Mouse (Mus musculus) adipocyte (in vitro differentiated cells): Measurements from ENCODE around the gene Negr1.
A peak's percentile ranks its signal among the peaks of the same experiment; 100 is the strongest.
"Not testable (repeated sequence)": the region's sequence is repeated elsewhere in the genome, so short reads cannot be mapped to it uniquely, and the experiment has no call there.

ENCODE experiments used
- DNase-seq: peaks from one replicate; pipeline ENCODE4 v3.0.0-alpha.2; 2016; ENCODE audit warnings: low spot score

Gene Negr1

GRCm38 (mm10) chr3:156999177-156999808 lies 437.7 kb downstream of the Negr1 start:
- DNase-seq, result peak; percentile 7

DNA sequence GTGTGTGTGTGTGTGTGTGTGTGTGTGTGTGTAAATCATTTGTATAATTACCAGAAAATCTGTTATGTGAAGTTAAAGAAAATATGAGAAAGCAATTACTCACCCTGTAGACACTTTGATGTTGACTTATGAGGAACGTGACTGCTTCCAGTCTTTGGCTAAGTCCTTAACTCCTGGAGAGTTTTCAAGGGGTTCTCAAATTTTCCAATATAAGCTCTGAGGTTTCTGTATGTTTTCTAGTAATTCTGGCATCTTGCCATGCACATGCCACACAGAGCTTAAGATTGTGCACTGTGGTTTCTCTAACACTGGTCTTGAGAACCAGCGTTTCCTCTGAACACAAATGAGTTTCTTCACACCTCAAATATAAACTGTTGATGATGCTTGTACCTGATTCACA lies 460.0 kb downstream of the Negr1 start:
- no peak for DNase-seq

DNA sequence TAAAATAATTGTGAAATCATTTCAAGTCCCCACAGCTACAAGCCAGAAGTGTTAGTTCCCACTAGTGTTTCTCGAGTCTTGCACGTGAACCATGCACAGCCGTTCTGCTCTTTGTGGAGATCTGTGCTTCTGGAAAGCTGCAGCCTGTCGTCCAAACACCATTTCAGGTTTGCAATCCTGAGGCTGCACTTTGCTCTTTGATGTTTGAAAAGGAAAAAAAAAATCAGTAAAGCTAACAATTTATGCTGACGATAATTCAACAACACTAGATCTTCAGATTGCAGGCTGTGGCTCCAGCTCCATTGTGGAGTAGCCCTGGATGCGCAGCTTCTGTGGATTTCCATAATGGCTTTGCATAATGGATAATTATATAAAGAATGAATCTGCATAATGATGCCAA lies 463.0 kb downstream of the Negr1 start:
- no peak for DNase-seq

DNA sequence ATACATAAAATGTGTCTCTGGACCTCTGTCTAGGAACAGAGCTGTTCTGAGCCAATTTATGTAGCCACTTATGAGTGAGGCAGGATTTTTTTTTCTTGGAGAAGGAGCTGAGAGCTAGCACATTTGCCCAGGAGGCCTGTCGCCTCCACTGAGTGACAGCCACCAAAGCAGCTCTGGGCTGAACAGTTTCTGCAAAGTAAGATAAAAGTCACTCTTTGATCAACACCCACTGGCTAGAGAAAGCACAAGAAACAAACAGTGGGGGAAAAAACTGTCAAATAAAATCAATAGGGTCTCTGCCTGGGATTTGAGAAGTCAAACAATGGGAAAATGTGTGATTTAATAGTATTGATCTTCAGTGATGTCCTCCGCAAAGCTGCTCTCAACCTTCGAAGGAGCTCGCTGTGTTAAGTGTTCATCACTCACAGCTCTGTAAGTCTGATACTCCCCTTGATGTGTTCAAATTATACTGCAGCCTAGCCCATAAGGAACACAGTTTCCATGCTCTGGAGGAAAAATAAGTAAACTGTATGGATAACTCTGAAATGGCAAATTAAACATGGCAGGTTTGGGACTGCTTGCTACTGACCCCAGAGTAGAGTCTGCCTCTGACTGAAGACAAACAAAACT lies 470.0 kb downstream of the Negr1 start:
- no peak for DNase-seq

- DNase-seq, result no peak
Observed at GRCm38 (mm10) chr3:157036016-157036415, 474.4 kb downstream of the Negr1 start.

DNA sequence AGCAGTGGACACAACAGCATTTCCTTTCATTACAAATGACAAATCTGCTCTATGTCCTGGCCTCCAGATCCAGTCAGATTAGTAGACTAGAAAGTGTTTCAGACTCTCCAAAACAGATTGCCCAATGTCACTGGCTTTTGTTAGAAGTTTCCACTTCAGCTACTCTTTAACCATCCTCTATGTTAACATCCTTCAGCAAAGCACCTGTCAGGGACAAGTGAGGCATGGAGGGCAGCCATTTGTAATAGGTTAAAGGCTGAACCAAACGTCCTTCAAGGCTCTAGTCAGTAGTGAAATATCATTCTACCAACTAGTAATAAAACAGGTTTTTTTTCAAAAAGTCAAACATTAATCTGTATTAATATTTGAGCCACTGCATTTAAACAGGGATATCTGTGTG lies 475.0 kb downstream of the Negr1 start:
- DNase-seq, result no peak

DNA sequence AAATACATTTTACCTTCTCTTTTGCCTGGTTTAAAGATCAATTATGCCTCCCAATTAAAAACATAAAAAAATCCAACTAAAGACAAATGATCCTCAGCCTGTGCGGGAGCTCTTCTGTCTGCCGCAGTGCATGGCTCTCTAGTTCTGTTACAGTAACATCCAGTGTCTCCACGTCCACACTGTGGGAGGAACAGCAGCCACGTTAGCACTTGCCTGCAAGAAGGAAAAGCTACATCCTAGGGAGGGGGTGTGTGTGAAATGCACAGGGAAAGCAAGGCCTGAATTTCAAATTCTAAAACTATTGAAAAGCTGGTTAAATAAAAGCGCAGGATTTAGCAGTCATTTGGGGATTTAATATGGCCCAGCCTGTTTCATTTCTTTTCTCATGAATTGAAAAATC lies 479.0 kb downstream of the Negr1 start:
- no peak for DNase-seq

DNA sequence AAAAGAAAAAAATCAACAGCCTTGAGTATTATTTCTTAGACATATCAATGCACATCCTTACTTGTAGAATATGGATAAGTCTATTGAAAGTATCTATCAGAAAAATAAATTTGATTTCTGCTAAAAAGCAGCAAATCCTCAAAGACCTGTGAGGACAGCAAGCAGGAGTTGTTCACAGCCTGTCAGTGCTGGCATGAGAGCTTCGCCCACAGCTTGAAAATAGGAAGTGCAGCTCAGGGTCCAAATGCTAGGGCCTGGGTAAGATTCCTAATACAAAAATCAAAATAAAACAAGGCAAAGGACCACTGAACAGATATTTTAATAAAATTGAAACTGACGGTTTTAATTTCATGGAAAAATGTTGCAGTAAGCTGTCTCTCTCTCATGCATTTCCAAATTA lies 483.0 kb downstream of the Negr1 start:
- DNase-seq, result no peak

- not testable (repeated sequence) for DNase-seq
Observed at GRCm38 (mm10) chr3:157064438-157064837, 502.8 kb downstream of the Negr1 start.

DNA sequence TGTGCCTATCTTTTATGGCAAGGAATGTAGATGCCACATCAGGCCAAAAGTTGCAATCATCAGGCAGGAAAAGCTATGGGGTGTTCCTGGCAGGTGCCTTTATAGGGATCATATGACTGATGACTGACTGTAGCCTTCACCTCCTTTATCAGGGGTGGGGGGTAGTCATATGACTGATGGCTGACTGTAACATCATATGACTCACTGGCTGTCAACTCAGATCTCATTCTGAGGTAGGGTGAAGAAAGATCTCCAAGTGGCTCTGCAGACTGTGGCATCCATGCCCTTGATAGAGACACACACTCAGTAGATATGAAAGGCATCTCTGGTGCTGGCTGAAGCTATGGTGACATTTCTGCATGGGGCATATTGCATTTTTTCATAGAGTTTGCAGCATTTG lies 504.7 kb downstream of the Negr1 start:
- no peak for DNase-seq

- no peak for DNase-seq
Observed at GRCm38 (mm10) chr3:157079250-157079965, 517.8 kb downstream of the Negr1 start.

GRCm38 (mm10) chr3:157079966-157080306 lies 518.3 kb downstream of the Negr1 start:
- no peak for DNase-seq

- DNase-seq, result no peak
Observed at GRCm38 (mm10) chr3:157080585-157080984, 519.0 kb downstream of the Negr1 start.

DNA sequence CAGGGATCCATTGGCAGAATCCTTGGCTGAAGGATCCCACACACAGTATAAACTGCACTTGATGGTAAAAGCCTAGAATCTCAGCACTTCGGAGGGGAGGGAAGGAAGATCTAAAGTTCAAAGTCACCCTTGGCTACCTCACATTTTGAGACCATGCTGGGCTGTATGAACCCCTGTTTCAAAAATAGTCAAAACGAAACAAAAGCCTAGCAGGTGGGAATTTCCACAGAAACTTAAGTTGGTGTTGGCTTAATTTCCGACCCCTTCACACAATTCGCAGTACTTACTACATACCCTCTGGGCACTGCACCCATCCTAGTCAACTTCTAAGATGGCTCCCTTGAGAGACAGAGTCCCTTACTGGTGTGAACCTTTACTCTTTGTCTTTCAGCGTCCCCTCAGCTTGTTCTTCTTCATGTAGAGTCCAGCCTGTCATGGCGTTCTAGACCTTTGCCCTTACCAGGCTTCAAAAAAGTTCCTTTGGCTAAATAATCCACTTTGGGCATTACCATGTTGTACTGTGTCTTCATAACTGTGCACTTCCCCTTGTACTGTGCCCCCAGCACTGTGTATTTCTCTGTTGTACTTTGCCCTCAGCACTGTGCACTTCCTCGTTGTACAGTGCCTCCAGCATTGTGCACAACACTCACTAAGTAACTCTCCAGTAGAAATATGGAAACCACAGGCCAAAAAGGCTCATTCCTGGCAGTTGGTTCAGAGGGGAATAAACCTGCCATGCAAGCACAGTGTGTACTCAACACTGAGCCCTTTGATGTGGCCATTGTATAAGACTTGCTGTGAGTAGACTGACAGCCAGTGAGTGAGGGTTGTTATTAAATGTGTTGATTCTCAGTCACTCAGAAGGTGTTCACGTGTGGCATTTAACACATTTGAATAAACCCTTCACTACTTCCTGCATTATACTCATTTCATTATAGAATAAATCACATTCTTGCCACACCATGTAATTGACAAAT lies 521.5 kb downstream of the Negr1 start:
- no peak for DNase-seq

GRCm38 (mm10) chr3:157085180-157085579 lies 523.6 kb downstream of the Negr1 start:
- DNase-seq, result no peak

- no peak for DNase-seq
Observed at GRCm38 (mm10) chr3:157090051-157090450, 528.5 kb downstream of the Negr1 start.

DNA sequence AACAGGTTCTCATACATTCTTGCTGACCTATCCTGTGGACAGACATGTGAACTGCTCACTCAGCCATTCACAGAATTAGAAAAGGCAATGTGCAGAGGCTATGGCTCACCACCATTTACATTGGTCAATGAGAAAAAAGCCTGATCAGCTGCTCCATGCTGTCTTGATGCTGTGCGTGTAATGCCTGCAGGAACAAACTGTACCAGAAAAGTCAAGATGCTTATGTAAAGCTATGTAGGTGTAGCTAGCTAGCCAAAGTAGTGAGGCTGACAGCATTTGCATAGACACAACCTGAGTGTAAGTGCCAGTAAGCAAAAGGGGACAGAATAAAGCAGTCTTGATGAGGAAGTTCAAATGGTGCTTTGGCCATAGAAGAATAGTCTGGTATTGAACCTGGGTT lies 534.7 kb downstream of the Negr1 start:
- DNase-seq, result no peak

GRCm38 (mm10) chr3:157097514-157097913 lies 535.9 kb downstream of the Negr1 start:
- DNase-seq, result no peak

DNA sequence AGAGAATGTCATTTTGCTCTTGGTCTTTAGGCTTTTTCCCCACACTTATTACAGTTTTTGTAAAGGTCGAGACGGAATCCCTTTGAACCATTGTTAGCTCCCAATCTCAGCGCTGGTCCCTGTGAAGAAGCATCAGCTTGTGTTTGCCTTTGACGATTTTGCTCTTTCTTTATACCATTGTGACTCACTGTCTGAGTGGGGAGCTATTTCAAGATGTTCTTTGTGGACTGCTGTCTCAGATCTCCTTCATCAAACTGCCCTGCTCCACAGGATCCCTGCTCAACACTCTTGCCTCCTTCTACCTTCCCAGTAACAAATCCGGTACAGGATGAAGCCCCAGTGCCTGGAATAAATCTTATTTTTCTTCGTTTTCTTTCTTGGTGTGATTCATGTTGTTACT lies 536.8 kb downstream of the Negr1 start:
- no peak for DNase-seq

DNA sequence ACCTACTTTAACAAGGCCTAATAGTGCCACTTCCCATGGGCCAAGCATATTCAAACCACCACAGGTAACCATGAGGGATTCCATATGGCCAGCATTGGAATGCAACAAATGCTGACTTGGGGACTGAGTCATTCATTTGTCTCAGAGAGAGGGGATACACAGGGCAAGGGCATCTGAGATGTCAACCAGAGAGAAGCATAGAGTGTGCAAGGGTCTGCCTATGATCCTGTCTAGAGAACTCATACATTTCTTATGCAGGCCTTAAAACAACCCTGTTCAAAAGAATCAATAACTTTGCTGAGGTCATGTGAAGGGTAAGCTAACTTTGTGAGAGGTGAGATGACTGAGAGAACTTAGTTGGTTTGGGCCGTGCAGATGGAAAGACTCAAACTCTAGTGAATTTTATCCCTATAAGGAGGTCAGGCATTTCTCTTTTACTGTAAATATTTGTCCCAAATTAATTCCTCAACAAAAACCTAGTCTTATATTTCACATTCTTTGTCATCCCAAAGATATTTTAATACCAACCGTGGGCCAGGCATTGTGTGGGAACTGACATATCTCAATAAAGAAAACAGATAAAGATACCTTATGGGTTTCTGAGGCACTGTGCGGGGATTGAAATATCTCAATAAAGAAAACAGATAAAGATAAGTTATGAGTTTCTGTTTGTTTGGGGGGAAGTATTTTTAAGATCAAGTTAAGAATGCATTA lies 543.4 kb downstream of the Negr1 start:
- DNase-seq, result no peak

- DNase-seq, result no peak
Observed at GRCm38 (mm10) chr3:157105580-157106264, 544.1 kb downstream of the Negr1 start.
